In the genomic region with DNA sequence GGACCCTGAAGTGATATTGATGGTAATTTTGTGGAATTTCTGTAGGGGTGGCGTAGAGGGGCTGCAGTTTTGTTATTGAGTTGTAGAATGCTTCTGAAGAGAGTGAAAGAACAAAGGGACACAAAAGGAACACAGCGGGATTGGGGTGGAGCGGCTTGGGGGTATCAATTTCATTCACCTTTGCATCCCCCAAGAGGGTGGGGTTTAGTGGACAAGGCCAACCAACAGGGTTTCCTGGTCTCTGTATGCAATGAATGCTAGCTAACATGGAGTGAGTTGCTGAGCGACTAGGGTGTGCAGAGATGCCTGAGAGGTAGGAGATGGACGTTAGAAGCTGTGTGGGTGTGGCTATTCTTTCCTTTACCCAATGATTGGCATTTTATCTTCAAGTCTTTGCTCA, we compare ENCODE assay signal across 14 mouse cellular contexts.
"Had no signal": no experiment of that assay in that cellular context is flagged by ENCODE, and none has a peak within 500 bp of the region (broad histone marks: within the 10 kb centered on the region; RNA-seq: fewer than 3 reads in every experiment).

No protein-coding gene starts in this region.

- H3K4me1 ChIP-seq: limb, embryonic 15.5 days; midbrain, embryonic 12.5 days had no signal

- H3K9me3 ChIP-seq: limb, embryonic 15.5 days; liver, embryonic 12.5 days; midbrain, embryonic 12.5 days; neural tube, embryonic 13.5 days had no signal

- DNase-seq: kidney, postnatal 25 days; lung, embryonic 14.5 days; lung, postnatal 10 days; lung, postnatal 4 days; retina, postnatal 1 day; right cerebral cortex, postnatal 4 days; spleen, adult 18-20 months; thymus, adult 18-20 months; thymus, postnatal 14 days had no signal

- H3K4me2 ChIP-seq: limb, embryonic 15.5 days; liver, embryonic 12.5 days; lung, embryonic 14.5 days; midbrain, embryonic 12.5 days; neural tube, embryonic 13.5 days had no signal

- H3K27ac ChIP-seq: limb, embryonic 15.5 days; liver, embryonic 12.5 days; midbrain, embryonic 12.5 days; neural tube, embryonic 13.5 days had no signal

- ATAC-seq: liver, embryonic 12.5 days; midbrain, embryonic 16.5 days had no signal

- H3K36me3 ChIP-seq: limb, embryonic 15.5 days; liver, embryonic 12.5 days; midbrain, embryonic 12.5 days; neural tube, embryonic 13.5 days had no signal

- H3K9ac ChIP-seq: limb, embryonic 15.5 days; liver, embryonic 12.5 days; lung, embryonic 14.5 days; midbrain, embryonic 12.5 days; neural tube, embryonic 13.5 days had no signal

- H3K27me3 ChIP-seq: limb, embryonic 15.5 days; liver, embryonic 12.5 days; midbrain, embryonic 12.5 days; neural tube, embryonic 13.5 days had no signal

- H3K4me3 ChIP-seq: limb, embryonic 15.5 days; liver, embryonic 12.5 days; midbrain, embryonic 12.5 days; neural tube, embryonic 13.5 days had no signal
